Mouse (Mus musculus) lung, postnatal 0 days (tissue): ENCODE data around the gene Gm20538.

Source experiments
- CTCF ChIP-seq: IDR thresholded peaks from 2 replicates; pipeline ENCODE4 v1.5.1; 2016; ENCODE audit warnings: antibody characterized with exemption, mild to moderate bottlenecking
- EP300 ChIP-seq: IDR thresholded peaks from 2 replicates; pipeline ENCODE4 v1.6.1; 2016; ENCODE audit warnings: antibody characterized with exemption, mild to moderate bottlenecking, control low read depth

GRCm38 (mm10) chr19:44582638-44583309 lies 30.1 kb upstream of the Gm20538 start:
- TF ChIP-seq CTCF (peak; percentile 100), EP300 (no peak)
